9 mouse cellular contexts compared by ENCODE assay signal in the genomic region with DNA sequence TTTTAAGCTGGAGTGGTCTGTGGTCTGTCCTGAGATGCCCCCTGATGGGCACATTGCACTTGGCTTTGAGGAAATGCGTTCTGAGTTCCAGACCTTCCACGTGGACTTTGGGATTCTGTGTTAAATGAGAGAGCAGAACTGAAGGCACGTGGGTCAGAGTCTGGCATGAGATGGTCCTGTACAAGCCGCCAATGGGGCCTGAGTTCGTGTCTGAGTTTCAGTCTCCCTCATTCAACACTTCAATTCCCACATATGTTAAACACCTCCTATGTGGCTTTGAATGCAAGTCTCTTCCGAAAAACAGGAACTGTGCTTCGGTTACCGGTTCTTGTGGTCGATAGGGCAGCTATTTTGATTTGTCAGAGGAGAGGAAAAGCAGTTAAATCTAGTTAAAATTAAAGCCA. TPM values are rescaled to one million over a fixed set of nuclear protein-coding genes. Genes with fewer than 3 reads are reported as not detected.
DNase-seq lines count a peak whose midpoint lies in the region; TF ChIP-seq lines count a peak whose summit lies in the region.
"Had no signal": no experiment of that assay in that cellular context is flagged by ENCODE, and none has a peak within 500 bp of the region (broad histone marks: within the 10 kb centered on the region; RNA-seq: fewer than 3 reads in every experiment).

No protein-coding gene starts in this region.

- no peak for TF ChIP-seq CTCF in thymus, adult 2 months (IDR thresholded peaks at IDR 0.05; ENCODE audit: borderline replicate concordance, control insufficient read depth, extremely low read depth, insufficient read depth, low read length, poor library complexity)

- 7% methylated on average over 9 of the region's 9 CpGs for WGBS in thymus, adult 2 months
- 65% methylated on average over 9 of the region's 9 CpGs for WGBS in limb, embryonic 10.5 days

- no peaks in the 10 kb centered on the region for H3K27me3 ChIP-seq in thymus, adult 2 months (ENCODE audit: control insufficient read depth, insufficient read depth, low read length)
- H3K27me3 ChIP-seq in limb, embryonic 10.5 days (ENCODE audit: low read depth, poor library complexity, severe bottlenecking): no peaks in the 10 kb centered on the region
- no peaks in the 10 kb centered on the region for H3K27me3 ChIP-seq in splenic B cell, adult 2 months (ENCODE audit: control insufficient read depth, insufficient read depth, low read length, poor library complexity, severe bottlenecking)

- H3K36me3 ChIP-seq in thymus, adult 2 months (ENCODE audit: control insufficient read depth, insufficient read depth, low read length): no peaks in the 10 kb centered on the region
- peaks cover 31% of the 10 kb centered on the region for H3K36me3 ChIP-seq in limb, embryonic 10.5 days
- peaks cover 4% of the 10 kb centered on the region; the same call in 1 of the 2 replicates for H3K36me3 ChIP-seq in splenic B cell, adult 2 months (ENCODE audit: control insufficient read depth, insufficient read depth, low read length, poor library complexity, severe bottlenecking)
- H3K36me3 ChIP-seq: midbrain, embryonic 12.5 days had no signal

- TF ChIP-seq POLR2A in thymus, adult 2 months (IDR thresholded peaks at IDR 0.05; ENCODE audit: control insufficient read depth, extremely low read depth, insufficient read depth, low read length, poor library complexity): no peak

- no peaks in the 10 kb centered on the region for H3K9me3 ChIP-seq in limb, embryonic 10.5 days (replicated peaks)
- H3K9me3 ChIP-seq: midbrain, embryonic 12.5 days had no signal

- DNase-seq in heart, adult 11 months: peak; percentile 89
- DNase-seq in heart, adult 9 months (ENCODE audit: low spot score in 2 of 2): no peak
- DNase-seq in thymus, adult 2 months: peak; percentile 25
- no peak for DNase-seq in thymus, postnatal 25 days
- DNase-seq in limb, embryonic 10.5 days (ENCODE audit: low spot score): no peak
- DNase-seq in splenic B cell, adult 2 months (ENCODE audit: low read depth, low spot score): peak; percentile 86
- DNase-seq in gastrocnemius, postnatal 4 days (ENCODE audit: low spot score in 2 of 2): no peak
- no peak for DNase-seq in lung, adult 18-20 months

- peak overlapping the region; percentile 16 for H3K4me3 ChIP-seq in thymus, adult 2 months (ENCODE audit: control insufficient read depth, insufficient read depth, low read length)
- H3K4me3 ChIP-seq in limb, embryonic 10.5 days: no peak overlapping the region
- H3K4me3 ChIP-seq: midbrain, embryonic 12.5 days had no signal

- H3K27ac ChIP-seq in thymus, adult 2 months (ENCODE audit: control insufficient read depth, insufficient read depth, low read length): peak overlapping the region; percentile 66; the same call in 1 of the 2 replicates
- H3K27ac ChIP-seq in limb, embryonic 10.5 days: peak overlapping the region; percentile 66

- H3K4me1 ChIP-seq in thymus, adult 2 months (replicated peaks; ENCODE audit: control insufficient read depth, insufficient read depth, low read length): peaks cover 36% of the 10 kb centered on the region
- peaks cover 79% of the 10 kb centered on the region for H3K4me1 ChIP-seq in limb, embryonic 10.5 days

RNA-seq across cellular contexts. Expression of a gene that starts 10.4 kb away (rescaled TPM):
- polyA plus RNA-seq in thymus, adult 2 months (2012; rRNA removed): 9.4 and 10.5 TPM in 2 replicates
- polyA plus RNA-seq in limb, embryonic 10.5 days (2016; fragmentation: Nextera tagmentation; extraction: Ambion mirVana): 23.0 and 23.5 TPM in 2 replicates
- total RNA-seq in gastrocnemius, postnatal 4 days (2021): 10 to 100 TPM; 15.1 to 16.1 TPM

Comparison
In these comparisons a context has a peak if more than half of its experiments do, and no peak if none do; other contexts are left out.
1. DNase-seq: peak in heart, adult 11 months (single experiment), thymus, adult 2 months (single experiment) and splenic B cell, adult 2 months (single experiment); none in heart, adult 9 months (0 of 2), thymus, postnatal 25 days (single experiment), limb, embryonic 10.5 days (single experiment), gastrocnemius, postnatal 4 days (0 of 2) and lung, adult 18-20 months (0 of 2).